Mouse (Mus musculus): Measurements from ENCODE around the gene Dlx2. TPM values are rescaled to one million over a fixed set of nuclear protein-coding genes. Genes with fewer than 3 reads are reported as not detected.

Dlx2 gene
- polyA plus RNA-seq, 1 experiment from 2014 or later: not detected

- H3K4me2 ChIP-seq (ENCODE audit: low read depth, low read length): peak within 1 kb of the TSS; percentile 80
- no peak for ATAC-seq
- no peaks in the 10 kb centered on the region for H3K9me3 ChIP-seq (ENCODE audit: low read length)
- peaks cover 93% of the 10 kb centered on the region for H3K27me3 ChIP-seq (ENCODE audit: insufficient read depth, low read length)
- no peak within 1 kb of the TSS for H3K9ac ChIP-seq (replicated peaks)
- no peak for DNase-seq
- no peak for TF ChIP-seq EP300 (IDR thresholded peaks at IDR 0.05; ENCODE audit: low read depth)
- TF ChIP-seq CTCF (IDR thresholded peaks at IDR 0.05; ENCODE audit: low read depth): no peak
- WGBS (ENCODE audit: insufficient replicate concordance): 2% methylated on average over 26 of the region's 26 CpGs
- no peaks in the 10 kb centered on the region for H3K36me3 ChIP-seq (replicated peaks; ENCODE audit: insufficient read depth, low read length)
- H3K27ac ChIP-seq (ENCODE audit: low read depth): no peak within 1 kb of the TSS
- peak within 1 kb of the TSS; percentile 55 for H3K4me3 ChIP-seq (ENCODE audit: low read depth, low read length)
- H3K4me1 ChIP-seq (ENCODE audit: insufficient read depth): peaks cover 12% of the 10 kb centered on the region
Observed at GRCm38 (mm10) chr2:71528014-71528713, 18.4 kb downstream of the Dlx2 start, which contains the start of gene Dlx1. Gene Dlx1 (plus strand): TSS chr2:71528113.

DNA sequence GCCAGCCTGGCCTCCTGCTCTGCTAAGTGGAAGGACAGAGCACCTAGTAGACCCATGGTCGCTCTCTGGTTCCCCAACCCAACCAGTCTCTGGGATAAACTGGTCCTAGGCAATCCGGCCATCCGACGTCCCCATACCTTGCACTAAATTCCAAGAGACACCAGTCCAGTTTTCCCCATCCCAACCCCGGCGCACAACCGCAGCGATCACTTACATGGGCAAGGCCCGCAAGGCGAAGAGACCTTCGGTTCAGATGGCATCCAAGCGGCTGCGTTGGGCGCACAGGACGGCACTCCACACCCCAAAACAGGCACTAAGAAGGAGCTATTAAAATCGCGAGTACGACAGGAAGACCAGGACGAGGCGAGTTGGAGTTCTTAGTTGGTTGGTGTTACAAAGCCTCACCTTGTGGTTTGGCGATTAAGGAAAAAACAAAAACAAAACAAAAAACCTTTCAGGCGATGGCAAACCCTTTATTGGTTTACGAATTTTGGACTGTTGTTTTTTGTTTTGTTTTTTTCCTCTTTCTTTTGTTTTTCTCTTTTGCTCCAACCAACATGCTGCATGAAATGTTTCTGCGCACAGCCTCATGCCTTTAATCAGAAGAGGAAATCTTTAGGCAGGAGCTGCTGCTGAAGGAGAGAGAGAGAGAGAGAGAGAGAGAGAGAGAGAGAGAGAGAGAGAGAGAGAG, 19.1 kb downstream of the Dlx2 start:
- H3K4me2 ChIP-seq (ENCODE audit: low read depth, low read length): no peak overlapping the region
- H3K4me1 ChIP-seq (ENCODE audit: insufficient read depth): peaks cover 12% of the 10 kb centered on the region
- no peaks in the 10 kb centered on the region for H3K36me3 ChIP-seq (replicated peaks; ENCODE audit: insufficient read depth, low read length)
- WGBS (ENCODE audit: insufficient replicate concordance): 4% methylated on average over 24 of the region's 24 CpGs
- H3K4me3 ChIP-seq (ENCODE audit: low read depth, low read length): no peak overlapping the region
- DNase-seq (no peak), ATAC-seq (no peak)
- no peaks in the 10 kb centered on the region for H3K9me3 ChIP-seq (ENCODE audit: low read length)
- H3K27me3 ChIP-seq (ENCODE audit: insufficient read depth, low read length): peaks cover 93% of the 10 kb centered on the region
- no peak overlapping the region for H3K27ac ChIP-seq (ENCODE audit: low read depth)
- TF ChIP-seq CTCF (IDR thresholded peaks at IDR 0.05; ENCODE audit: low read depth) (no peak), EP300 (IDR thresholded peaks at IDR 0.05; ENCODE audit: low read depth) (no peak)
- H3K9ac ChIP-seq (replicated peaks): no peak overlapping the region

DNA sequence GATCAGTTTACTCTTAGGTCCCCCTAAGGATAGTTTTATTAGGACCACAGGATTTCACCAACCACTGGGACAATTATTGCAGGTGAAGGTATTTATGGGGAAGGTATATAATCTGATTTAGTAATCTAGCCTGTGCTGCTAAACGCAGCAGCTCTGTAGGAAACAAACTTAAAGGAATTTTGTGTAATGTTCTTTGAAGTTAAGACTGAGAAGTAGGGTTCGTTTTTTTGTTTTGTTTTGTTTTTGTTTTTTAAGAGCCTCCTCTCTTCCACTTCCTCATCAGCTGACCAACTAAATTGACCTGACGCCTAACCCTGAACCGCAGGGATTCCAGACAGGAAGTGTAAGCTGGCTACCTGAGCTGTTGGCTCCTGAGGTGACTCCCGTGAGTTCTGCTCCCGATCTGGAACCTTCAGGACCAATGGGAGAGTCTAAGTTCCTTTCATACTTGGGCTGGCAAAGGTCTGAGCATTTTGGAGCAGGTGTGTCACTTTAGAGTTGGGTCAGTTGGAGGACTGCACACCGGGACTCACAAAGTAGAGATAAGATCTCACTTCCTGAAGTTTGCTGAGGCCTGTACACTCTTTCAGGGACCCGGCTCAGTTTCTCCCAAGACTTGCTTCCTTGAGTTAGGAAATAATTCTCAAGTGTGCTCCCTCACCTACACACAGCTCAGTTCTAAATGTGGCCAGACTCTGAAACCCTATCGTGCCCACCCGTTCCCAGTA, 19.8 kb downstream of the Dlx2 start:
- H3K27me3 ChIP-seq (ENCODE audit: insufficient read depth, low read length): peaks cover 88% of the 10 kb centered on the region
- DNase-seq: no peak
- TF ChIP-seq CTCF (IDR thresholded peaks at IDR 0.05; ENCODE audit: low read depth): no peak
- TF ChIP-seq EP300 (IDR thresholded peaks at IDR 0.05; ENCODE audit: low read depth): no peak
- no peak overlapping the region for H3K4me2 ChIP-seq (ENCODE audit: low read depth, low read length)
- no peaks in the 10 kb centered on the region for H3K36me3 ChIP-seq (replicated peaks; ENCODE audit: insufficient read depth, low read length)
- H3K4me1 ChIP-seq (ENCODE audit: insufficient read depth): peaks cover 12% of the 10 kb centered on the region
- H3K27ac ChIP-seq (ENCODE audit: low read depth): no peak overlapping the region
- no peak overlapping the region for H3K4me3 ChIP-seq (ENCODE audit: low read depth, low read length)
- WGBS (ENCODE audit: insufficient replicate concordance): 3% methylated on average over 10 of the region's 10 CpGs
- no peaks in the 10 kb centered on the region for H3K9me3 ChIP-seq (ENCODE audit: low read length)
- no peak overlapping the region for H3K9ac ChIP-seq (replicated peaks)
- ATAC-seq: no peak

GRCm38 (mm10) chr2:71524763-71525162, 21.8 kb downstream of the Dlx2 start:
- DNase-seq: no peak
- H3K27me3 ChIP-seq (ENCODE audit: insufficient read depth, low read length): peaks cover 71% of the 10 kb centered on the region
- no peak overlapping the region for H3K9ac ChIP-seq (replicated peaks)
- WGBS (ENCODE audit: insufficient replicate concordance): 35% methylated on average over 13 of the region's 13 CpGs
- no peak overlapping the region for H3K27ac ChIP-seq (ENCODE audit: low read depth)
- H3K4me3 ChIP-seq (ENCODE audit: low read depth, low read length): no peak overlapping the region
- TF ChIP-seq EP300 (IDR thresholded peaks at IDR 0.05; ENCODE audit: low read depth) (no peak), CTCF (IDR thresholded peaks at IDR 0.05; ENCODE audit: low read depth) (no peak)
- ATAC-seq: no peak
- peaks cover 10% of the 10 kb centered on the region for H3K4me1 ChIP-seq (ENCODE audit: insufficient read depth)
- H3K4me2 ChIP-seq (ENCODE audit: low read depth, low read length): no peak overlapping the region
- H3K9me3 ChIP-seq (ENCODE audit: low read length): no peaks in the 10 kb centered on the region
- no peaks in the 10 kb centered on the region for H3K36me3 ChIP-seq (replicated peaks; ENCODE audit: insufficient read depth, low read length)

- H3K27ac ChIP-seq (ENCODE audit: low read depth): 0 out of 2 replicates have a peak overlapping the region, but pooled peaks have one; percentile 44
- H3K9ac ChIP-seq (replicated peaks): no peak overlapping the region
- H3K9me3 ChIP-seq (ENCODE audit: low read length): no peaks in the 10 kb centered on the region
- no peak overlapping the region for H3K4me3 ChIP-seq (ENCODE audit: low read depth, low read length)
- no peaks in the 10 kb centered on the region for H3K36me3 ChIP-seq (replicated peaks; ENCODE audit: insufficient read depth, low read length)
- peaks cover 57% of the 10 kb centered on the region for H3K27me3 ChIP-seq (ENCODE audit: insufficient read depth, low read length)
- DNase-seq: no peak
- TF ChIP-seq EP300 (IDR thresholded peaks at IDR 0.05; ENCODE audit: low read depth) (no peak), CTCF (IDR thresholded peaks at IDR 0.05; ENCODE audit: low read depth) (no peak)
- ATAC-seq: no peak
- no peak overlapping the region for H3K4me2 ChIP-seq (ENCODE audit: low read depth, low read length)
- no peaks in the 10 kb centered on the region; the same call in 1 of the 2 replicates for H3K4me1 ChIP-seq (ENCODE audit: insufficient read depth)
- WGBS (ENCODE audit: insufficient replicate concordance): 37% methylated on average over 4 of the region's 4 CpGs
Observed at GRCm38 (mm10) chr2:71523431-71523830, 23.1 kb downstream of the Dlx2 start.

DNA sequence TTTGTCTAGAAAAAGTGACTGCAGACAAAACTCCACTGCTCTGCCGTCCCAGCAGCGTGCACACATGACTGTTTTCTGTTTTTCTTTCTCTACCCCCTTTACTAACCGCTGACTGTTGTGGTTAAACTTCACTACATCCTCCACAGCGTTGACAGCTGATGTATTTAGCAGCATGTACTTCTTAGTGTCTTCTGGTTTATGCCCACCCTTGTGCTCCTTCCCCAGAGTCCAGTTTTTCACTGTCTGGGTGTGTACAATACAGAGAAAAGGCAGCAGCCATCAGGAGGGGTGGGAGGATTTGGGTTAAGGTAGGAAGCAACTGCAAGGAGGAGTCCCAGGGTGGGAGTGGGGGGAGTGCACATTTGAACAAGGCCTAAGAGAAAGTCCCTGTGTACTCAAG, 23.7 kb downstream of the Dlx2 start:
- 0 out of 2 replicates have a peak, but pooled peaks have one; percentile 15 for ATAC-seq
- H3K27ac ChIP-seq (ENCODE audit: low read depth): 0 out of 2 replicates have a peak overlapping the region, but pooled peaks have one; percentile 44
- H3K9me3 ChIP-seq (ENCODE audit: low read length): no peaks in the 10 kb centered on the region
- H3K4me2 ChIP-seq (ENCODE audit: low read depth, low read length): no peak overlapping the region
- H3K27me3 ChIP-seq (ENCODE audit: insufficient read depth, low read length): peaks cover 52% of the 10 kb centered on the region
- no peaks in the 10 kb centered on the region for H3K36me3 ChIP-seq (replicated peaks; ENCODE audit: insufficient read depth, low read length)
- TF ChIP-seq EP300 (IDR thresholded peaks at IDR 0.05; ENCODE audit: low read depth): no peak
- no peak for TF ChIP-seq CTCF (IDR thresholded peaks at IDR 0.05; ENCODE audit: low read depth)
- no peaks in the 10 kb centered on the region for H3K4me1 ChIP-seq (ENCODE audit: insufficient read depth)
- H3K4me3 ChIP-seq (ENCODE audit: low read depth, low read length): no peak overlapping the region
- H3K9ac ChIP-seq (replicated peaks): no peak overlapping the region
- no peak for DNase-seq
- 25% methylated on average over 4 of the region's 4 CpGs for WGBS (ENCODE audit: insufficient replicate concordance)
